Mouse (Mus musculus): ENCODE results near the gene Rabggta. TPM values are rescaled to one million over a fixed set of nuclear protein-coding genes. Genes with fewer than 3 reads are reported as not detected.
A peak's percentile ranks its signal among the peaks of the same experiment; 100 is the strongest.
"Not testable (repeated sequence)": the region's sequence is repeated elsewhere in the genome, so short reads cannot be mapped to it uniquely, and the experiment has no call there.

Gene Rabggta
- 32.1 and 34.0 TPM in 2 replicates for polyA plus RNA-seq (2016; fragmentation: Nextera tagmentation; extraction: Ambion mirVana)

GRCm38 (mm10) chr14:55721700-55722437 is at the start of gene Rabggta:
TSS of gene Rabggta (minus strand) at chr14:55722263.
- H3K27ac ChIP-seq: peak within 1 kb of the TSS; percentile 84
- H3K36me3 ChIP-seq (replicated peaks): peaks cover 19% of the 10 kb centered on the region
- H3K4me2 ChIP-seq: peak within 1 kb of the TSS; percentile 65
- no peaks in the 10 kb centered on the region for H3K9me3 ChIP-seq
- peak within 1 kb of the TSS; percentile 67 for H3K9ac ChIP-seq
- H3K4me3 ChIP-seq (replicated peaks): peak within 1 kb of the TSS; percentile 80
- no peaks in the 10 kb centered on the region for H3K27me3 ChIP-seq
- under 1% methylated on average over 50 of the region's 50 CpGs for WGBS
- ATAC-seq (ENCODE audit: low FRiP score): peak; percentile 96
- H3K4me1 ChIP-seq: peaks cover 8% of the 10 kb centered on the region

GRCm38 (mm10) chr14:55769087-55769703 is 47.1 kb upstream of the Rabggta start:
- ATAC-seq (ENCODE audit: low FRiP score): no peak
- WGBS: 80% methylated on average over 16 of the region's 16 CpGs
- no peak overlapping the region for H3K4me2 ChIP-seq
- H3K27ac ChIP-seq: no peak overlapping the region
- no peaks in the 10 kb centered on the region for H3K36me3 ChIP-seq (replicated peaks)
- H3K9ac ChIP-seq: no peak overlapping the region
- no peak overlapping the region for H3K4me3 ChIP-seq (replicated peaks)
- H3K4me1 ChIP-seq: peaks cover 10% of the 10 kb centered on the region
- no peaks in the 10 kb centered on the region for H3K9me3 ChIP-seq
- H3K27me3 ChIP-seq: peaks cover 84% of the 10 kb centered on the region

- H3K9ac ChIP-seq: no peak overlapping the region
- H3K36me3 ChIP-seq (replicated peaks): no peaks in the 10 kb centered on the region
- no peak overlapping the region for H3K27ac ChIP-seq
- H3K9me3 ChIP-seq: no peaks in the 10 kb centered on the region
- H3K4me2 ChIP-seq: no peak overlapping the region
- peaks cover 83% of the 10 kb centered on the region for H3K27me3 ChIP-seq
- WGBS: 87% methylated on average over 6 of the region's 6 CpGs
- no peak overlapping the region for H3K4me3 ChIP-seq (replicated peaks)
- no peak for ATAC-seq (ENCODE audit: low FRiP score)
- H3K4me1 ChIP-seq: peaks cover 10% of the 10 kb centered on the region
Measured at GRCm38 (mm10) chr14:55768555-55768954, 46.5 kb upstream of the Rabggta start.

- WGBS: 11% methylated on average over 52 of the region's 52 CpGs
- peak overlapping the region; percentile 59 for H3K9ac ChIP-seq
- H3K36me3 ChIP-seq (replicated peaks): no peaks in the 10 kb centered on the region
- H3K4me2 ChIP-seq: peak overlapping the region; percentile 78
- H3K4me3 ChIP-seq (replicated peaks): peak overlapping the region; percentile 42
- H3K27ac ChIP-seq: no peak overlapping the region
- peak; percentile 75 for ATAC-seq (ENCODE audit: low FRiP score)
- no peaks in the 10 kb centered on the region for H3K9me3 ChIP-seq
- peaks cover 10% of the 10 kb centered on the region for H3K4me1 ChIP-seq
- peaks cover 86% of the 10 kb centered on the region for H3K27me3 ChIP-seq
Measured at GRCm38 (mm10) chr14:55767519-55768414, 45.7 kb upstream of the Rabggta start.

GRCm38 (mm10) chr14:55765696-55766095 is 43.6 kb upstream of the Rabggta start, which contains the start of gene Ltb4r1:
TSS of gene Ltb4r1 (plus strand) at chr14:55765962.
- WGBS: 69% methylated on average over 4 of the region's 4 CpGs
- Histone ChIP-seq H3K9me3 (no peaks in the 10 kb centered on the region), H3K4me3 (replicated peaks) (no peak within 1 kb of the TSS), H3K27me3 (peaks cover 95% of the 10 kb centered on the region), H3K27ac (no peak within 1 kb of the TSS), H3K4me1 (peaks cover 23% of the 10 kb centered on the region), H3K9ac (no peak within 1 kb of the TSS), H3K36me3 (replicated peaks) (no peaks in the 10 kb centered on the region), H3K4me2 (no peak within 1 kb of the TSS)
- no peak for ATAC-seq (ENCODE audit: low FRiP score)

GRCm38 (mm10) chr14:55763166-55763565 is 41.1 kb upstream of the Rabggta start:
- H3K9ac ChIP-seq: no peak overlapping the region
- H3K4me2 ChIP-seq: no peak overlapping the region
- H3K27me3 ChIP-seq: peaks cover 77% of the 10 kb centered on the region
- ATAC-seq (ENCODE audit: low FRiP score): no peak
- 71% methylated on average over 7 of the region's 7 CpGs for WGBS
- H3K4me1 ChIP-seq: peaks cover 22% of the 10 kb centered on the region
- H3K9me3 ChIP-seq: no peaks in the 10 kb centered on the region
- no peak overlapping the region for H3K4me3 ChIP-seq (replicated peaks)
- H3K27ac ChIP-seq: no peak overlapping the region
- no peaks in the 10 kb centered on the region for H3K36me3 ChIP-seq (replicated peaks)

- WGBS: under 1% methylated on average over 77 of the region's 77 CpGs
- peaks cover 13% of the 10 kb centered on the region for H3K4me1 ChIP-seq
- peaks cover 67% of the 10 kb centered on the region for H3K27me3 ChIP-seq
- no peaks in the 10 kb centered on the region for H3K36me3 ChIP-seq (replicated peaks)
- H3K9me3 ChIP-seq: no peaks in the 10 kb centered on the region
- peak overlapping the region; percentile 94 for H3K4me2 ChIP-seq
- peak; percentile 75 for ATAC-seq (ENCODE audit: low FRiP score)
- H3K9ac ChIP-seq: peak overlapping the region; percentile 59
- peak overlapping the region; percentile 51 for H3K4me3 ChIP-seq (replicated peaks)
- H3K27ac ChIP-seq: no peak overlapping the region
Measured at GRCm38 (mm10) chr14:55762001-55762821, 40.1 kb upstream of the Rabggta start.

- Histone ChIP-seq H3K27ac (no peak within 1 kb of the TSS), H3K9ac (peak within 1 kb of the TSS; percentile 59), H3K4me3 (replicated peaks) (peak within 1 kb of the TSS; percentile 51), H3K9me3 (no peaks in the 10 kb centered on the region), H3K4me1 (peaks cover 13% of the 10 kb centered on the region), H3K36me3 (replicated peaks) (peaks cover 3% of the 10 kb centered on the region), H3K27me3 (peaks cover 59% of the 10 kb centered on the region), H3K4me2 (peak within 1 kb of the TSS; percentile 94)
- no peak for ATAC-seq (ENCODE audit: low FRiP score)
- WGBS: 66% methylated on average over 6 of the region's 6 CpGs
Measured at GRCm38 (mm10) chr14:55761163-55761562, 39.1 kb upstream of the Rabggta start, which contains the start of gene Ltb4r2. TSS of gene Ltb4r2 (plus strand) at chr14:55761428.

GRCm38 (mm10) chr14:55760156-55760555 is 38.1 kb upstream of the Rabggta start:
- ATAC-seq (ENCODE audit: low FRiP score); H3K4me3 ChIP-seq (replicated peaks); H3K27ac ChIP-seq; H3K9ac ChIP-seq; H3K9me3 ChIP-seq: not testable (repeated sequence)
- Histone ChIP-seq H3K36me3 (replicated peaks) (peaks cover 13% of the 10 kb centered on the region), H3K4me1 (peaks cover 13% of the 10 kb centered on the region), H3K4me2 (peak overlapping the region; percentile 37), H3K27me3 (peaks cover 49% of the 10 kb centered on the region)
- WGBS: under 1% methylated on average over 6 of the region's 6 CpGs

GRCm38 (mm10) chr14:55758363-55758784 is 36.3 kb upstream of the Rabggta start, which contains the start of gene Cideb:
TSS of gene Cideb (minus strand) at chr14:55758458.
- Histone ChIP-seq H3K27me3 (peaks cover 32% of the 10 kb centered on the region), H3K4me3 (replicated peaks) (no peak within 1 kb of the TSS), H3K27ac (no peak within 1 kb of the TSS), H3K9me3 (no peaks in the 10 kb centered on the region), H3K9ac (no peak within 1 kb of the TSS), H3K4me2 (no peak within 1 kb of the TSS), H3K4me1 (peaks cover 13% of the 10 kb centered on the region), H3K36me3 (replicated peaks) (peaks cover 31% of the 10 kb centered on the region)
- 17% methylated on average over 8 of the region's 8 CpGs for WGBS
- ATAC-seq (ENCODE audit: low FRiP score): no peak

- H3K9ac ChIP-seq: no peak overlapping the region
- peaks cover 11% of the 10 kb centered on the region for H3K4me1 ChIP-seq
- no peak for ATAC-seq (ENCODE audit: low FRiP score)
- no peak overlapping the region for H3K4me3 ChIP-seq (replicated peaks)
- H3K27ac ChIP-seq: no peak overlapping the region
- peaks cover 24% of the 10 kb centered on the region for H3K27me3 ChIP-seq
- 87% methylated on average over 6 of the region's 6 CpGs for WGBS
- no peaks in the 10 kb centered on the region for H3K9me3 ChIP-seq
- no peak overlapping the region for H3K4me2 ChIP-seq
- H3K36me3 ChIP-seq (replicated peaks): peaks cover 39% of the 10 kb centered on the region
Measured at GRCm38 (mm10) chr14:55757566-55757965, 35.5 kb upstream of the Rabggta start.
